Mouse (Mus musculus) urinary bladder, postnatal 36 days (tissue): ENCODE measurements at regions not wholly inside any gene's neighbourhood (a gene's known extent, or its start where the extent isn't known, plus 50 kb on each side); places are given as distances from the start of the nearest gene placed in this dataset.

Source experiments
- DNase-seq, 2 experiments: peaks; one replicate each; pipeline ENCODE4 v3.0.0; 2022; ENCODE audit warnings: low spot score in 2 of 2, mixed read lengths in 1 of 2

- no peak for DNase-seq
Observed at GRCm38 (mm10) chr10:66433490-66433889, 662.4 kb upstream of the Jmjd1c start.

DNA sequence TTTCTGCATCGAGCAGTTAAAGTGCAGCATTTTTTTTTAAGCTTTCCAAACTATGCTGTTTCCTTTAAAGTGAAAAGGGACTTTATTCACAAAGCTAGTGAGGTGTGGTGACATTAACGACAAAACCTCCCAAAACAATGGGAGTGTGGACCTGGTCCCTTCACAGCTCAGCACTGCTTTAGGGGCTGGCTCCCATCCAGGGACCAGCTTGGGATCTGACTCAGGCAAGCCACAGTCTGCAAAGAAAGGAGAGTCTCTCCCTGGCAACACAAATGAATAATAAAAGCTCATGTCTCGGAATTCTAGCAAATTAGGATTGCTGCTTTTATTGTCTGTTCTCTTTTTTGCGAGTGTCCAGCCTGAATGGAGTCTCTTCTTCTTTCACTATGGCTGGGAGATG lies 625.2 kb upstream of the Jmjd1c start:
- no peak for DNase-seq

GRCm38 (mm10) chr10:66472038-66472437 lies 623.9 kb upstream of the Jmjd1c start:
- no peak for DNase-seq

- DNase-seq = no peak
Observed at GRCm38 (mm10) chr10:66475187-66475735, 620.7 kb upstream of the Jmjd1c start.

- no peak for DNase-seq
Observed at GRCm38 (mm10) chr10:66490871-66491270, 605.1 kb upstream of the Jmjd1c start.

DNA sequence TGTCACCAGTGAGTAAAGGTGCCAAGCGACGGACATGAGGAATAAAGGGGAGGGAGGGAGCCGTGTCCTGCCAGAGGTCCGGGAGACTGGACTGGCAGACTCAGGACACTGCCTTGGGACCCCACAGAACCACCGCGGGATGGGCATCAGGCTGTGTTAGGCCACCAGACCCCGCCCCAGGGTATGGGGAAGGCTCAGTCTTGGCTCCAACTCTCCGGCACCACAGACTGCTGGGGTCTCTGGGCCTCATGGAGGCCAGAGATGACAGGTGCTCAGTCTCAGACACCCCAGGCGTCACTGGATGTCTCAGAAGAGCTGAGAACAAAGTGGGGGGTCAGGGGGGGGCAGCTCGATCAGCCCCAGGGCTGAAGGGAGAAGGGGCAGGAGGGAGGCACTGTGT lies 604.1 kb upstream of the Jmjd1c start:
- DNase-seq = no peak

- no peak for DNase-seq
Observed at GRCm38 (mm10) chr10:66539846-66540245, 556.1 kb upstream of the Jmjd1c start.

DNA sequence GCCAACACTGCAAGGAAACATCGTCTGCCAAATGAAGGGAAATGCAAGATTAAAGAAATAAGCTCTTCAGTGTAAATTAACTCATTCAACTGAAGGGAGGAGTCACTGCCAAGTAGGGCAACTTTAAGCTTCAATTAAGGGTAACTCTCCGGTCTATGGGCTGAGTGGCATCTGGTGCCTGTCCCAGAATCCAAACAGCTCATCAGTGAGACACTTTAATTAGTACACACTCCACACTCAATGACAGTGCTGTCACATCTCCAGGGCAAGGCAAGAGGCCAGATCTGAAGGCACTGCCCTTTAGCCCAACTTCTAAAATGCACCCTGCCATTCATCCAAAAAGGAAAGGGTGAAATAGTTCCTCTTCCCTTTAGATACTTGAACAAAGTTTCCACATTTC lies 549.3 kb upstream of the Jmjd1c start:
- no peak for DNase-seq

DNA sequence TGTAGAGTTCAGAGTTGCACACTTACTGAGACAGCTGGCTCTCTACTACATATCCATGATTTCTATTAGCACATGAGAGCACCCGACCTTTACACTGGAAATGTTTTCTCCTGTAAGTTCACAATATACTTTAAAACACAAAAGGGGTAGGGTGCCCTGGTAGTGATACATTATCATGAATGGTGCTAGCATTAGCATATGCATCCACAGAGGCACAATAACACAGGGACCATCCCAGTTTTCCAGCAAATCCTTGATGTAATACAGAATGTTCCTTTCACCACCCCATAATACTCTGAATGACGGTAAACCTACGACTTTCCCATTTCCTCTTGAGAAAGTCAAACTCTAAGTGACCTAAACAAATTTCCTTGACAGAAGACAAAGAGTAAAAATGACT lies 548.3 kb upstream of the Jmjd1c start:
- DNase-seq = no peak

- no peak for DNase-seq
Observed at GRCm38 (mm10) chr10:66548073-66548472, 547.9 kb upstream of the Jmjd1c start.

- DNase-seq = no peak
Observed at GRCm38 (mm10) chr10:66552919-66553318, 543.0 kb upstream of the Jmjd1c start.

DNA sequence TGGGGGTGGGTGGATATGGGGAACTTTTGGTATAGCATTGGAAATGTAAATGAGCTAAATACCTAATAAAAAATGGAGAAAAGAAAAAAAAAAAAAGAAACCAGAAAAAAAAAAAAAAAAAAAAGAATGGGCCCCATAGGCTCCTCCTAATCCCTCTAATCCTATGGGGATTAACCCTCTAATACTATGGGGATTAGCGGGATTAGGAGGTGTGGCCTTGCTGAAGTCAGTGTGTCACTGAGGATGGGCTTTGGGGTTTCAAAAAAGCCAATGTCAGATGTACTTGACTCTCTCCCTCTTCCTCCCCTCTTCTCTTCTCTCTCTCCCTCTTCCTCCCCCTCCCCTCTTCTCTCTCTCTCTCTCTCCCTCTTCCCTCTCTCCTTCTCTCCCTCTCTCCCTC lies 541.7 kb upstream of the Jmjd1c start:
- DNase-seq = no peak

DNA sequence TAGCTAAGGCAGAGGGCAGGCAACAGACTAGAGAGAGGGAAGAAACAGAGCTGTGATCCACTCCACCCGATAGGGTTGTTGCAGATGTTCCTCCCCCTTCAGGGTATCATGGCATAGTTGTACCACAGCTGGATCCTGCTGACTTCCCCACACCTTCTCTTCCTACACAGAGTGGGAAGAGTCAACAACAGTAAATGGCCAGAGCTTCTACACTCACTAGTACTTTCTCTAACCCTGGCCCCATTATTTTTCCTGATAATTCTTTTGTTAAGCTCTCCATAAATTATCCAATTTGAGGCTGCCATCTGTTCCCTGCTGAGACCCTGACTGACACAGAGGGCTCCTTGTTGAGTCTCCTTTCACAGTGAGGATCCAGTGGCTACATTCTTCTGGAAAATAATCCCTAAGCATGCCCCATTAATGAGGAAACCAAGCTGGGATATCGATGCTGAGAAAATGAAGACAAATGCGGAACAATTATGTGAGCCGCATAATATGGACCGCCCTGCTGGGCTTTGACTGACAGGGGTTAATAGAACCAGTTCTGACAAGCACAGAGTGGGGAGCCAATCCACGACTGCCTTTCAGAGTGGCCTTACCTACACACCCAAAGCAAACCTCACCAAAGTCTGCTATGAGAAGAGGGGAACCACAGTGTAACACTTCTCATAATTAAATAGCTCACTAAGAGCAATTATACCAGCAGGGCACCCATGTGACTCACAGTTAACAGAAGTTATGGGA lies 537.7 kb upstream of the Jmjd1c start:
- no peak for DNase-seq

DNA sequence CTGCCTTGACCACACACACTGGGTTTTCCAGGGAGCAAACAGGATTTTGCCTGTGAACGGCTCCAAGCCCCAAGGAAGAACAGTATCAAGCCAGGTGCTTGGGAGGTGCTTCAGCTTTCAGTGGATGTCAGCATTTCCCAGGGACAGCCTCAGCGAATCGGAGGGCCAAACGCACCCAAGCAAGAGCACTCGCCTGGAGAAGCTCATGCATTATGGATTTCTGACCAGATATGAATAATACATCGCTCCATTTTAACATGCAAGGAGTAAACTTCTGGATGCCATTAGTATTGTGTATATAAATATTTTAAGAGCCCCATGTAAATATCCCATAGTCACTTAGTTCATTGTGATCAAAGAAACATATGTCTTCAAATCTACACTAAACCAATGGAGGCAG lies 530.6 kb upstream of the Jmjd1c start:
- no peak for DNase-seq

DNA sequence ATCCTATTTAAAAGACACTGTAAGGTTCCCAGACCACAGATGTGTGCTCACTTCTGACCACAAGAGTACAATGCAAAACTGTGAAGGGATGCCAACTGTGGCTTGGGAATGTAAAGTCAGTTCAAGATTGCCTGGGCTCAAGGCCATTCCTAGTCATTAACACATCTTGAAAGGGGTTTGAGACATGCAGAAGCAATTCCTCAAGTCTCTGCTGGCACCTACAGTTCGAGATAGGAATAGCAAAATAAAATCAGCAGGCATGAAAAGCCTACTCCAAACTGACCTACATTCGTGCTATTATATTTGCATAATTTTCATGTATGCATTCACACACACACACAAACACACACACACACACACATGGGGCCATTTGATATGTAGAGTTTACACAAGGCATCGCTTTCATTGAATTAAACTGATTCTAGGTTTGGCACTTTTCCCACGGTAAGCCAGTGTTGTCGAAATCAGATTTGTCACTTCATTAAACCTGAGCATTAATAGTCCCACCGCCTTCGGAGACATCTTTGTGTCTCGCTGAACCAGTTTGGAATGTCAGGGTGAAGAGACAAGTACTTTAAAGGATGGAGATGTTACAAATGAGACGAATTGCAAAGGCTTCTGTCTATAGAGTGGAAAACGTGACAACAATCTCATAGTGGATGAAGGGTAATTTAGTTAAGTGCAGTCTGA lies 520.9 kb upstream of the Jmjd1c start:
- no peak for DNase-seq

DNA sequence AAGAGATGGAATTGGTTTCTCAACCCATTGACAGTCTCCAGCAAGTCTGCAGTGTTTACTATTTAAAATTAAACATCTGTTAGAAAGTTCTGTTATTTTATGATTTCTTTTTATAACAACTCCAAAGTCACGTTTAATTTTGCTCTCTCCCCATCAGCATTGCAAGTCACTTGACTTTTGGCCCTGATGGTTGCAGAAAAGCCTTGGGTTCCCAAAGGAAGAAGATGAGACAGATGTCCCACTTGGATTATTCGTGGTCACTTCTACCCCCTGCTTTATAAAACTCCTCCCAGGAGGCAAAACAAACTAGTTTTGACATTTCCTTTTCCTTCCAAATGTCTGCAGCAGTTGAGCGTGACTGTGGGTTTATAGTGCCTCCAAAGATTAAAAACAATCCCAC lies 502.9 kb upstream of the Jmjd1c start:
- DNase-seq = no peak

- DNase-seq = no peak
Observed at GRCm38 (mm10) chr10:66593506-66593905, 502.4 kb upstream of the Jmjd1c start.

- no peak for DNase-seq
Observed at GRCm38 (mm10) chr10:66597952-66598351, 498.0 kb upstream of the Jmjd1c start.

DNA sequence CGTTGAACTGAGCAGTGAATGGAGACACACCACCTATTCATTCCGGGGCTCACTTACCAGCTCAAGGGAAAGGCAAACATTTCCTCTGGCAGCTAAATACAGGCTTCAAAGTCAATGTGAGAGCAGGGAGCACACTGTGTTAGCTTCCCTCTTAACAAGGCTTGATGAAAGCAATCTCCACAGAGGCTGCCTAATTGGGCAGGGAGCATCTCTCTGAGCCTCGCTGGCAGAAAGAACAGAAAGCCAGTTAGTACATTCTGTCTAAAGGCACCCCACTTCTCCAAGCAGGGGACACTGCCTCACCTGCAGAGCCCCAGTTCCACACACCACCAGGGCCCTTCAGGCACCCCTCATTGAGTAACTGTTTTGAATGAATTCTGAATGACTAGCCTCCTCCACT lies 488.8 kb upstream of the Jmjd1c start:
- DNase-seq = no peak

DNA sequence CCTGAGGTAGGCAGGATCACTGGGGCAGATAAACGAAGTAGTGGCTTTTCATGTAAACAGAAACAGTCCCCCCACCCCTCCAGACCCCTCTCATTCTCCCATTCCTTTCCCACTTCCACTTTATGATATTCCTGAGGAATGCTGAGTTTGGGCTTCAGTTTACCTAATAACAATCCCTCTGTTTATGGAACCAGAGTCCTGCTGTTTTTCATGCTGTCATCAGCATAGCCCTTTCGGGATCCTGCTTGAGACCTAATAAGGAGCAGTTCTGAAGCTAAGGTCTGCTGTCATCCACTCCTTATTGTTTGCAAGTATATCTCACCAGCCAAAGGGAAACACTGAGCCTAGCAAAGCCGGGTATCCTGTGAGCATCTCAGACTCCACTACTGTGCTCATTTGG lies 479.6 kb upstream of the Jmjd1c start:
- DNase-seq = no peak

GRCm38 (mm10) chr10:66630996-66631395 lies 464.9 kb upstream of the Jmjd1c start:
- DNase-seq = no peak

DNA sequence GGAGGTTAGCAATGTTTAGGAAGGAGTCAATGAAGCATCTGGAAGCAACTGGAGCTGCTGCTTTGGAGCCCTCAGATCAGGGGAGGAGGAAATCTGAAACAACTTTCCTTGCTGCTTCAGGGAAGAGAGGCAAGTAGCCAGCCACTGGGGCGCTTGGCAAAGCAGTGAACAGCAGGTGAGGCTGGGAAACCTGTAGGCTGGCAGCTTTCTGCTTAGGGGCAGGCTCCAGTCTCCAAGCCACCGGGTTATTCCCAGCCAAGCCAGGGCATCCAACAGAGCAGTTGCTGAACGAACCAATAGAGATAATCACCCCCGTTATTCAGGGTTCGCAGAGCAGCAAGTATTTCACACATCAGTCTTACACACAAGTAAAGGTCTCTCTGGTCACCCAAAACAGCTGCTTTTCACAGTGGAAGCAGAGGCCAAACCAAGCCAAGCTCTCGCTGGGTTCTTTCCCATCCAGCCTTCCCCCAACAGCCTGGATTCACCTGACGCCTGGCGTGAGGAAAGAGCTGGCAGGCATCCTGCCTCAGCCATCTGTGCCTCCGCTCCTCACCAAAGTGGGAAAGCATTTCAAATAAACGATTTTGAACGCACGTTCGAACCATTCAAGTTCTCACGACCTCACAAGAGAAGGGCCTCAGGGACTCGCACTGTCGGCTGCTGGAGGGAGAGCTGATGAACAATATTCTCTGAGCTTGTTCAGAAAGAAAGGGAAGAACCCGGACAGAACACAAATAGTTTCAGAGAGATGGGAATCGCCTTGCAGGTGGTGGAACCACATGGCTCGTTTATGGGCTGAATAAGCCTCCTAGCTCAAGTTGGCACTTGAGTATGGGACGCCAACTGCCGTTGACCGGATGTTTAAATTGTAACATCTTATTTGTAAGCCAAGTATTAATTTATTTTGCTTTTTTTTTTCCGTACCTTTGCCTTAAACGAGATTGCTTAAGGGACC lies 454.8 kb upstream of the Jmjd1c start:
- no peak for DNase-seq
